Mouse (Mus musculus) C2C12 (cell line): ENCODE measurements at regions not wholly inside any gene's neighbourhood (a gene's known extent, or its start where the extent isn't known, plus 50 kb on each side); places are given as distances from the start of the nearest gene placed in this dataset.

Experiments
- CTCF ChIP-seq: IDR thresholded peaks from one replicate; pipeline ENCODE4 v1.5.1; 2011; ENCODE audit not compliant: control insufficient read depth, insufficient read depth, insufficient read length
- FOSL1 ChIP-seq: IDR thresholded peaks from one replicate; pipeline ENCODE4 v1.8.0; 2011; ENCODE audit warnings: mild to moderate bottlenecking, low read length; ENCODE audit not compliant: poor library complexity, insufficient read depth, severe bottlenecking
- MAX ChIP-seq: IDR thresholded peaks from one replicate; pipeline ENCODE4 v1.6.1; 2011; ENCODE audit warnings: mild to moderate bottlenecking, control low read depth
- USF1 ChIP-seq: IDR thresholded peaks from one replicate; pipeline ENCODE4 v1.6.1; 2011; ENCODE audit warnings: low read depth, mild to moderate bottlenecking, control low read depth, moderate library complexity

- TF ChIP-seq CTCF = peak; percentile 34
- no peak for TF ChIP-seq MAX
- TF ChIP-seq USF1 = no peak
- TF ChIP-seq FOSL1 = no peak
Measured at GRCm38 (mm10) chr3:35688781-35689180, 65.1 kb upstream of the Atp11b start.
